Mouse (Mus musculus): Measurements from ENCODE around the gene Ptk6. TPM values are rescaled to one million over a fixed set of nuclear protein-coding genes. Genes with fewer than 3 reads are reported as not detected.

Ptk6 gene
- total RNA-seq (2014; fragmentation: Nextera tagmentation) (not detected in 2 replicates), total RNA-seq (2017) (0.22 TPM in 1 of 2 replicates, not detected in the other), polyA plus RNA-seq (2012) (not detected in 2 replicates)

DNA sequence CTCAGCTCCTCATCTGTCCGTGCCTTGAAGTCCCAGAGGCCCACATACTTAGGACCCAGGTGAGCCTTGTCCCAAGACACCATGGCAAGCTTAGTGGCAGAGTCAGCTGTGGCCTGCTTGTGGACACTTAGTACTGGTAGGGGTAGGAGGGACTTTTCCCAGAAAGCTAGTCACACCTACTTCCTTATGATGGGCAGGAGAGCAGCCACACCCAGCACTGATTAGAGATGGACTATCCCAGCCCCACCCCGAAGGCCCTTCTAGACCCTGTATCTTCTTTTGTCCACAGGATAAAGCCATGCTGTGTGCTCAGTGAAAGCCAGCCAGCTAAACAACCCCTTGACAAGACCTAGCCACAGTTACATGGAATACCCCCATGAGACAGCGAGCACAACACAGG, at the start of gene Ptk6:
Gene Ptk6, minus strand, starts transcription at position 368 of the 400 bp plus-strand sequence.
- Histone ChIP-seq H3K4me3 (ENCODE audit: low read depth, low read length) (no peak within 1 kb of the TSS), H3K9me3 (replicated peaks) (no peaks in the 10 kb centered on the region), H3K27me3 (ENCODE audit: insufficient read depth, low read length) (peaks cover 68% of the 10 kb centered on the region), H3K36me3 (replicated peaks) (no peaks in the 10 kb centered on the region), H3K4me1 (ENCODE audit: insufficient read depth, low read depth, low read length) (peaks cover 9% of the 10 kb centered on the region)
- TF ChIP-seq TAL1 (conservative IDR thresholded peaks at IDR 0.05; ENCODE audit: low read depth, low read length) (no peak), POLR2AphosphoS5 (IDR thresholded peaks at IDR 0.05; ENCODE audit: insufficient replicate concordance, low read depth, low read length) (no peak), GATA2 (IDR thresholded peaks at IDR 0.05; ENCODE audit: borderline replicate concordance, low read depth, low read length) (no peak), GATA1 (IDR thresholded peaks at IDR 0.05; ENCODE audit: borderline replicate concordance, low read length) (no peak), CTCF (IDR thresholded peaks at IDR 0.05; ENCODE audit: low read depth, low read length) (no peak)
- DNase-seq (ENCODE audit: low spot score) = no peak
- no peak for ATAC-seq (ENCODE audit: extremely low read depth, insufficient number of reproducible peaks, low FRiP score, poor library complexity, severe bottlenecking)

DNA sequence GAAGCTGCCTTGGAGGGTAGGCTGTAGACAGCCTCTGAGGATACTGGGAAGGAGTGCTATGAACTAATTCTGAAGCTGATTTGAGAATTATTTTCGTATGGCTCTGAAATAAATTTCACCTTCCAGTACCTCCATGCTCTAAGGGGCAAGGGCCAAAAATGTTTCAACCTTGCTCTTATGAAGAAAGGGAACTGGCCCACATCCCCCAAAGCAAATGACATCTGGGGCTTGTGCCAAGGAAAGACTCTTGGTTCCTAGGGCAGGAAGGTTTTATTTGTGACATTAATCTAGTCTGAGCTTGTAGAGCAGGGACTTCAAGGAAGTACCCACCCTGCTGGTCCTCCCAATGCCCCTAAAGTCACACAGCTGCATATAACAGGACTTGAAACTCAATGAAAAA, 49.3 kb upstream of the Ptk6 start:
- DNase-seq (ENCODE audit: low spot score) (no peak), ATAC-seq (ENCODE audit: extremely low read depth, insufficient number of reproducible peaks, low FRiP score, poor library complexity, severe bottlenecking) (no peak)
- TF ChIP-seq POLR2AphosphoS5 (IDR thresholded peaks at IDR 0.05; ENCODE audit: insufficient replicate concordance, low read depth, low read length) = no peak
- no peak for TF ChIP-seq GATA2 (IDR thresholded peaks at IDR 0.05; ENCODE audit: borderline replicate concordance, low read depth, low read length)
- TF ChIP-seq GATA1 (IDR thresholded peaks at IDR 0.05; ENCODE audit: borderline replicate concordance, low read length) = no peak
- no peak for TF ChIP-seq CTCF (IDR thresholded peaks at IDR 0.05; ENCODE audit: low read depth, low read length)
- TF ChIP-seq TAL1 (conservative IDR thresholded peaks at IDR 0.05; ENCODE audit: low read depth, low read length) = no peak
- H3K9me3 ChIP-seq (replicated peaks) = no peaks in the 10 kb centered on the region
- H3K4me1 ChIP-seq (ENCODE audit: insufficient read depth, low read depth, low read length) = no peaks in the 10 kb centered on the region
- H3K4me3 ChIP-seq (ENCODE audit: low read depth, low read length) = no peak overlapping the region
- no peaks in the 10 kb centered on the region; the same call in 1 of the 2 replicates for H3K27me3 ChIP-seq (ENCODE audit: insufficient read depth, low read length)
- H3K36me3 ChIP-seq (replicated peaks) = peaks cover 63% of the 10 kb centered on the region

DNA sequence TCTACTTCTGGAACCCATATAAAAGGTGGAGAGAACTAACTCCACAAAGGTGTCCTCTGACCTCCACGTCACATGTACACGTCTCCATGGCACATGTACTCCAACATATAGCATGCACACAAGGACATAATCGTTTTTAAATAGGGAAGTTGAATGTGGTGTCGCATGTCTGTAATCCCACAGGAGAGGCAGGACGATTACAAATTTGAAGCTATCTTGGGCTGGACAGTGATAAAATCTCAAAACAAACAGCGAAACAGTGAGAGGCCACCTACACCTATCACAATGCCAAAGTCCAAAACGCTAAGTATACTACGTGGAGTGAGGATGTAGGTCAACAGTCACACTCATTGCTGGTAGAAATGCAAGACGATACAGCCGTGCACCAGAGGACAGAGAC, 46.6 kb upstream of the Ptk6 start:
- H3K36me3 ChIP-seq (replicated peaks) = peaks cover 38% of the 10 kb centered on the region
- H3K4me3 ChIP-seq (ENCODE audit: low read depth, low read length) = no peak overlapping the region
- H3K9me3 ChIP-seq (replicated peaks) = no peaks in the 10 kb centered on the region
- TF ChIP-seq GATA1 (IDR thresholded peaks at IDR 0.05; ENCODE audit: borderline replicate concordance, low read length) (no peak), TAL1 (conservative IDR thresholded peaks at IDR 0.05; ENCODE audit: low read depth, low read length) (no peak), POLR2AphosphoS5 (IDR thresholded peaks at IDR 0.05; ENCODE audit: insufficient replicate concordance, low read depth, low read length) (no peak), GATA2 (IDR thresholded peaks at IDR 0.05; ENCODE audit: borderline replicate concordance, low read depth, low read length) (no peak), CTCF (IDR thresholded peaks at IDR 0.05; ENCODE audit: low read depth, low read length) (no peak)
- ATAC-seq (ENCODE audit: extremely low read depth, insufficient number of reproducible peaks, low FRiP score, poor library complexity, severe bottlenecking) (no peak), DNase-seq (ENCODE audit: low spot score) (no peak)
- H3K4me1 ChIP-seq (ENCODE audit: insufficient read depth, low read depth, low read length) = peaks cover 2% of the 10 kb centered on the region
- H3K27me3 ChIP-seq (ENCODE audit: insufficient read depth, low read length) = no peaks in the 10 kb centered on the region; the same call in 1 of the 2 replicates

DNA sequence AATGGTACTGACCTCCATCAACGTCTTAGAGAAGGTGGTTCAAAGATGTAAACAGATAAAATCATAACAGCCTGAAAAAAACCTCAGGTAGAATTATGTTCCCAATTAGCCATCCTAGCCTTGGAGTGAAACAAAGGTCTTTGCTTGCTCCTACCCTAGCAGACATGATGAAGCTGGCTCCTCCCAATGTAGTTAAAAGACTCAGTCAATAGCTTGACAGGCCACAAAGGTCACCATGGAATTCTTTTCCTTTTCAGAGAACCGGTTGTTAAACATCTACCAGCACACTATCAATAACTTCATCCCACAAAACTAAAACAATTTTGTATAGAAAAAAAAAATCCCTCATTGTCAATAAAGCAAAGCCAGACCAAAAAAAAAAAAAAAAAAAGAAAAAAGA, 42.4 kb upstream of the Ptk6 start:
- H3K9me3 ChIP-seq (replicated peaks) = no peaks in the 10 kb centered on the region
- TF ChIP-seq POLR2AphosphoS5 (IDR thresholded peaks at IDR 0.05; ENCODE audit: insufficient replicate concordance, low read depth, low read length) (no peak), TAL1 (conservative IDR thresholded peaks at IDR 0.05; ENCODE audit: low read depth, low read length) (no peak), GATA1 (IDR thresholded peaks at IDR 0.05; ENCODE audit: borderline replicate concordance, low read length) (no peak), CTCF (IDR thresholded peaks at IDR 0.05; ENCODE audit: low read depth, low read length) (no peak), GATA2 (IDR thresholded peaks at IDR 0.05; ENCODE audit: borderline replicate concordance, low read depth, low read length) (no peak)
- ATAC-seq (ENCODE audit: extremely low read depth, insufficient number of reproducible peaks, low FRiP score, poor library complexity, severe bottlenecking) (no peak), DNase-seq (ENCODE audit: low spot score) (no peak)
- peaks cover 11% of the 10 kb centered on the region for H3K36me3 ChIP-seq (replicated peaks)
- H3K4me3 ChIP-seq (ENCODE audit: low read depth, low read length) = no peak overlapping the region
- H3K27me3 ChIP-seq (ENCODE audit: insufficient read depth, low read length) = no peaks in the 10 kb centered on the region; the same call in 1 of the 2 replicates
- H3K4me1 ChIP-seq (ENCODE audit: insufficient read depth, low read depth, low read length) = peaks cover 32% of the 10 kb centered on the region

DNA sequence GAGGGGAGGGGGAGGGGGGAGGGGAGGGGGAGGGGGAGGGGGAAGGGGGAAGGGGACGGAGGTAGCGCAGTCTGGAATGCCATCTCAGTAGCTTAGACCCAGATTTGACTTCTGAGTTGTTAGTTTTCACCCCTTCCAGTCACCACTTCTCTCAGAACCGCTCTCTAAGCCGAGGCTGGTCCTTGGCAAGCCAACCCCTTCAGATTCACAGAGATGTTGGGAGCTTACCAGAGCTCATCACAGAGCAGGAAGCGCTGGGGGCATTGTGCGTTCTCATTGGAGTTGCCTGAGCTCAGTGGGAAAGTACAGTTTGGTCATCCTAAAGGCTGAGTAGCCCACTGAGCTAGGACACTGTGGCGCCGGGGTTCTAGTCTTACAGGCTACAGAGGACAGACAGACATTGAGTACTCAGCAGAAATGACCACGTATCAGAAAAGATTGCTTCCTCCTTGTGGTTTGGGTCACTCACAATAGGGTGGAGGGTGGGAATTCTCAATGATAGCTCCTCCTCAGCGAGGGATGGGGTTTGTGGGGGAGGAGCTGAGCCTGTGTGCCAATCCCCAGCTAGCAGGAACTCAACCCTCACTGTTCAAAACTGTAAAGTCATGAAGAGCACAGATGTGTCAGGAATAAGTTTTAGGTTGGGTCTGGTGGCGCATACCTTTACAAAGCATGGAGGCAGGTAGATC, 41.3 kb upstream of the Ptk6 start:
- Histone ChIP-seq H3K36me3 (replicated peaks) (peaks cover 22% of the 10 kb centered on the region), H3K27me3 (ENCODE audit: insufficient read depth, low read length) (no peaks in the 10 kb centered on the region; the same call in 1 of the 2 replicates), H3K4me3 (ENCODE audit: low read depth, low read length) (peak overlapping the region; percentile 38; the same call in 1 of the 2 replicates), H3K4me1 (ENCODE audit: insufficient read depth, low read depth, low read length) (peaks cover 44% of the 10 kb centered on the region), H3K9me3 (replicated peaks) (no peaks in the 10 kb centered on the region)
- TF ChIP-seq GATA2 (IDR thresholded peaks at IDR 0.05; ENCODE audit: borderline replicate concordance, low read depth, low read length) (no peak), TAL1 (conservative IDR thresholded peaks at IDR 0.05; ENCODE audit: low read depth, low read length) (no peak), CTCF (IDR thresholded peaks at IDR 0.05; ENCODE audit: low read depth, low read length) (no peak)
- DNase-seq (ENCODE audit: low spot score) = peak; percentile 85
- ATAC-seq (ENCODE audit: extremely low read depth, insufficient number of reproducible peaks, low FRiP score, poor library complexity, severe bottlenecking) = peak; percentile 91

DNA sequence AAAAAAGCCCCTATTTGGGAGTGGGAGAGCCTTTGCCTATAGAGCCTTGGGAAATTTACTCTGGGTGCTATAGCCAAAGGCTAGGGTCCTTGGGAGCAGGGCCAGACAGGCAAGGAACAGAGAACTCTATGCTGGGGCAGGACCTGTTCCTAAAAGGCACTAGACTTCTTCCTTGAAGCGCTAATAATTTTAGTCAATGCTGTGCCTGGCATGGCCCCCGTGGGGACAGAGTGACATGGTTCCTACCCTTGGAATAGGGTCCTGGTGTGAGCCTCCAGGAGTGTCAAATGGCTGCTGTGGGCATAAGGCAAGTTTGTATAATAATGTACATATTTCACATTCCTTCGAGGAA, 39.7 kb upstream of the Ptk6 start:
- H3K36me3 ChIP-seq (replicated peaks) = peaks cover 37% of the 10 kb centered on the region
- peak overlapping the region; percentile 81 for H3K4me3 ChIP-seq (ENCODE audit: low read depth, low read length)
- no peak for TF ChIP-seq TAL1 (conservative IDR thresholded peaks at IDR 0.05; ENCODE audit: low read depth, low read length)
- no peak for TF ChIP-seq CTCF (IDR thresholded peaks at IDR 0.05; ENCODE audit: low read depth, low read length)
- TF ChIP-seq GATA1 (IDR thresholded peaks at IDR 0.05; ENCODE audit: borderline replicate concordance, low read length) = no peak
- TF ChIP-seq POLR2AphosphoS5 (IDR thresholded peaks at IDR 0.05; ENCODE audit: insufficient replicate concordance, low read depth, low read length) = no peak
- no peak for TF ChIP-seq GATA2 (IDR thresholded peaks at IDR 0.05; ENCODE audit: borderline replicate concordance, low read depth, low read length)
- H3K27me3 ChIP-seq (ENCODE audit: insufficient read depth, low read length) = no peaks in the 10 kb centered on the region; the same call in 1 of the 2 replicates
- H3K9me3 ChIP-seq (replicated peaks) = no peaks in the 10 kb centered on the region
- no peak for ATAC-seq (ENCODE audit: extremely low read depth, insufficient number of reproducible peaks, low FRiP score, poor library complexity, severe bottlenecking)
- peaks cover 49% of the 10 kb centered on the region for H3K4me1 ChIP-seq (ENCODE audit: insufficient read depth, low read depth, low read length)
- DNase-seq (ENCODE audit: low spot score) = no peak

Measured in G1E (cell line).